Mouse (Mus musculus) gastrocnemius, postnatal 4 days (tissue): ENCODE measurements around the gene Sertad3. TPM values are rescaled to one million over a fixed set of nuclear protein-coding genes. Genes with fewer than 3 reads are reported as not detected.
A peak's percentile ranks its signal among the peaks of the same experiment; 100 is the strongest.
"Not testable (repeated sequence)": the region's sequence is repeated elsewhere in the genome, so short reads cannot be mapped to it uniquely, and the experiment has no call there.

Source experiments
- DNase-seq, 2 experiments: peaks; one replicate each; pipeline ENCODE4 v3.0.0; 2021 to 2022; ENCODE audit warnings: low spot score in 2 of 2, mixed read lengths in 2 of 2
- total RNA-seq, 2 experiments: library from RNA; stranded (reverse); gene quantifications; 2 replicates each; pipeline ENCODE4 v1.2.3; 2021

Sertad3 gene
- total RNA-seq, 2 experiments from 2014 or later = 13.0 to 13.6 TPM

DNA sequence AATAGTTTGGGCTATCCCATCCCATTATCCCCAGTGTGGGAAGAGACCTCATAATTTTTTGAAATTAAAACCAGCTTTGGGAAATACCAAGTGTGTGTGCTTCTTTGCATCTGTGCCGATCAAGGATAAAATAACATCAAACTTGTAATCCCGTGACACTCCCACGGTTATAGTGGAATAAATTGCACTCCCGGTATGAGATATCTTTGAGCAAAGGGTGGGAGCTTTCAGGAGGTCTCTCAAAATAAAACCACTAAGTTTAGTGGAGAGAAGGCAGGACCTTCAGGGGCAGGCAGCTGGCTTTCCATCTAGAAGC is 16.6 kb downstream of the Sertad3 start:
- no peak for DNase-seq

DNA sequence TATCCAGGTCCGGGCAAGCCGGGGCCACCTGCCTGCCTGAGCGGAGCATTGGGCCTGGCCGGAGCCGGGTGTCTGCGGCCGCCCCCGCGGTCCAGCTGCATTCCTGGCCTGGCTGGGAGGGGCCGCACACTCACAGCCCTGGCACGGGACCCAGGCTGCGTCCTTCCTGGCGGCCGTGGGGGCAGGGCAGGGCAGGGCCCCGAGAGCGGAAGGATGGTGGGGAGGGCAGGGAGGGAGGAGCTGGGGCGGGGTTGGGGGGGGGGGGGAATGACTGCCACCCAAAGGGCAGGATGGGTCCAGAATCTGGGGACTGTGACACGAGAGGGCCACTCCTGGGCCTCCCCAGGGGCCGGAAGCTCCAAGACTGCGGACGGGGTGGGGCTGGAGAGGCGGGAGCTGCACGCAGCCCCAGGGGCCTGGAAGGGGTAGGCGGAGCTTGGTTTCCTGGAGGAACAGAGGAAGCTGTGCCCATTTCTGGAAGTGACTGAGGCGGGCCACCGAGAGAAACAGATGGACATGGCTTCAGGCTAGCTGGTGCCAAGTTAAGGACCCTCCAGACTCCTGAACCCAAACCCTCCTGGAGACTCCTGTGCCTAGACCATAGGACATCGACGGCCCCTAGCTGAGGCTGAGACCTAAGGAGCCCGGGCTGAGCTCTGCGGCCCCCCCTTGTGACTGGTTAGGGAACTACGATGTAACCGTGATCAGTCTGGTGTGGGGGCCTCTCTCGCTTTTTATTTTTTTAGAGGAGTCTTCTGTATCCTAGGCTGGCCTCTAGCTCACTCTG is 17.2 kb downstream of the Sertad3 start:
- DNase-seq = peak; percentile 92 to 95

DNA sequence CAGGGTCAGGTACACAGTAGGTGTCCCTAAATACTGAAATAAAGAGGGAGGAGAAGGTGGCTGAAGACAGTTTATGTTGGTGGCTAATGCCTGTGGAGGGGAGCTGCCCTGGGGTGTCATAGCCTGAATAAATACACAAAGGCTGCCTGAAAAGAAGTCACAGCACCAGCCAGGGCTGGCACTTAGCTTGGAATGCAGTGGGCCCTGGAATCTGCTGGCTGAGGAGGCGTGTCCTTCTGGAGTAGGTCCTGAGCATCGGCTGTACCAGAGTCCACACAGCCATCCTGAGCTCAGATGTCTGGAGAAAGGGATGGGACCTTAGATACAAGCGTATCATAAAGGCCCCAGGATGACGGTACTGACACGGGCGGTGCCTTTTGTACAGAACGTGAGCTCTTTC is 18.3 kb downstream of the Sertad3 start:
- DNase-seq = no peak

DNA sequence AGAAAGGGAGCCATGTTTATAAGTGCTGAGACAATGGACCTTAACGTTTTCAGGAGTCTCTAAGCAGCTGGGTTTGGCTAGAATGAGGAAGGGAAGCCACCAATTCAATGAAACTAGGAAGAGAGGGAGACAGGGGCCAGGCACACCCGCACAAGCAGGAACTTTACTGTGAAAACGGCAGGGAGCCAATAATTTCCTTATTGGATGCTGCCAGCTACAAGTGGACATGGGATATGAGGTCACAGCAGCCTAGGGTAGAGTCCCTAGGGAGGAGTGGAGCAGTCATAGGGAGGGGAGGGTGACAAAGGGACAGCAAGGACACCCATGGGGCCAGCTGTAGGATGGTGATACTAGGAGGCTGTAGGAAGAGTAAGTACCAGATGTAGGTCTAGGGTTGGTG is 19.5 kb downstream of the Sertad3 start:
- no peak for DNase-seq

DNA sequence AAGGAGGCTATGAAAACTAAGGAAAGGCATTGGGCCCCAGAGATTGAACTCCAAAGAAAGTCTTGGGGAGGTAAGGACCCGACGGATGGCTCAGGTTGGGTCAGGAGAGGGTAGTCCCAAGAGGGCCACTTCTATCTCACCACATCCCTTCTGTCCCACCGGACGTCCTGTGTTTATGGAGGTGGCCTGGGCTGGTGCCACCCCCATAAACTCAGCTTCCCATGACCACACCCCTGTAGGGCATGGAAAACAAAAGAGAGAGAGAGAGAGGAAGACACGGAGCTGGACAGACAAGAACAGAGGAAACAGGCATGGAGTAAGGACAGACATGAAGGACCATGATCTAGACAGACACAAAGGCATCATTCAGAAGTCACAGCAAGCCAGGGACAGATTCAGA is 19.9 kb downstream of the Sertad3 start:
- DNase-seq = no peak

DNA sequence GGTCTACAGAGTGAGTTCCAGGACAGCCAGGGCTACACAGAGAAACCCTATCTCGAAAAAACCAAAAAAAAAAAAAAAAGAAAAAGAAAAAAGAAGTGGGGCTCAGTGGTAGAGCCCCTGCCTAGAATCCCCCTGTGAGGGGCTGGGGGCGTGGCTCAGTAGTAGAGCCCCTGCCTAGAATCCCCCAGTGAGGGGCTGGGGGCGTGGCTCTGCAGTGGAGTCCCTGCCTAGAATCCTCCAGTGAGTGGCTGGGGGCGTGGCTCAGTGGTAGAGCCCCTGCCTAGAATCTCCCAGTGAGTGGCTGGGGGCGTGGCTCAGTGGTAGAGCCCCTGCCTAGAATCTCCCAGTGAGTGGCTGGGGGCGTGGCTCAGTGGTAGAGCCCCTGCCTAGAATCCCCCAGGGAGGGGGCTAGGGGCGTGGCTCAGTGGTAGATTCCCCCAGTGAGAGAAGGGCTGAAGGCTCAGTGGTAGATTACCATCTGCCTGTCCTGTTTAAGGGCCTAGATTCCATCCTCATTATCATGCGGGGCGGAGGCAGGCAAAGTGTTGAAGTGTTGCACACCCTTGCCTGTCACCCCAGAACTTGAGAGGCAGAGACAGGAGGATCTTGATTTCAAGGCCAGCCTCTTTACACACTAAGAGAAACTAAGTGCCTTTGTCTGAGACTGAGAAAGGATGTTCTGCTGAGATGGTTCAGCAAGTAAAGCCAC is 21.2 kb downstream of the Sertad3 start:
- DNase-seq = not testable (repeated sequence)

DNA sequence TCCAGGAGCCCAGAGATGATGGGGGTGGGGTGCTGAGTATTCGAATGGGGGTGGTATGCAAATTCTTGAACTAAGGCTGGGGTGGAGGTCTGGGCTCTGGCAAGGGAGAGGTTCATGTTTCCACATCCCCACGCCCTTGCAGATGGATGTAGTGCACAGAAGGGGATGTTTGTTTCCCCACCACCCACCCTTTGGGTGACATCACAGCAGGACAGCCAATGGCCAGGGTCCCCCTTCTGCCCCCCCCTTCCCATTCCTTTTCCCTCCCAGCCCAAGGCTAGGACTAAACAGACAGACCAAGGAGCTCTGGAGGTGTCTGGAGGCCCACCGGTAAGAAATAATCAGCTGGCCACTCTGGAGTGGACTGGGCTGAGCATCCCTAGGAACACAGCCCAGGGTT is 25.5 kb downstream of the Sertad3 start, which contains the start of gene Prx:
Prx (plus strand) TSS at position 289 of the 400 bp plus-strand sequence.
- no peak for DNase-seq

DNA sequence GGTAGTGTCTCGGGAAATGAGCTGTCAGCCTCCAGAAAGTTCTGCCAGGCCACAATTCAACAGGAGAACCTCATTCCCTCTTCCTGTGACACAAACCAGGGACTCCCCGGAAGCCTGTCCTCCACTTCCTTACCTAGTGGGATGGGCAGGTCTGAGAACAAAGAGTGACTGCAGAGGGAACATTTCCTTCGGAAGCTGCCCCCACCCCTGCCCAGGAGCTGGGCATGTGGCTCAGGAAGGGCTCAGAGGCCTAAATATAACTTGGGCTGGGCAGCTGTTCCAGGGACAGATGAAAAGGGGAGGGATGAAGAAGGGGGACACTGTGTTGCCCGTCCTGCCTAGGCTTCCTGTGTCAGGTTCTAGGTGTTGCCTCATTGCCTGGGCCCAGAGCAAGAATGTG is 28.1 kb downstream of the Sertad3 start:
- no peak for DNase-seq

DNA sequence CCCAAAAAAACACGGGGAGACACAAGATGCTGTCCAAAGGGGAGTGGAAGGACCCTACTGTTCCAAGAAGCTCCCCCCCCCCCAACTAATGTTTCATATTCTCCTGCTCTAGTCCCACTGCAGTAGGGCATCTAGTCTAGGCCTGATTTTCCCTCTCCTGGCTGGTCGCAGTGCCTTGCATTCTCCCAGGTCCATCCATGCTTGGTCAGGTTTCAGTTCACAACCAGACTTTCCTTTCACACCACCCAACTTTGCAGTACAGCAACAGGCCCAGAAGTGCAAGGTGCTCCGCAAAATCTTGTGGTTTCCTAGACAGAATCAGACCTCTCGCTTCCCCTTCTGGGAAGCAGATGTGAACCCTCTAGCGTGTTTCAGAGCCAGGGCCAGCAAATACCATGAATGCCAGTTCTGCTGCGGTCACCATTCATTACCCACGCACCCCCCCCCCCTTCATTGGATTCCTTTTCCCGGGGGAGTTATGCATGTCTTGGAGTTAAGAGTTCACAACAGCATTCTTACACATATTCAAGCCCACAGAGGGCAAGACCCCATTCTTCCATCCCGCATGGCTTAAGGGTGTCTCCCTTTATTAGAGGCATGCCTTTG is 33.3 kb downstream of the Sertad3 start:
- no peak for DNase-seq

DNA sequence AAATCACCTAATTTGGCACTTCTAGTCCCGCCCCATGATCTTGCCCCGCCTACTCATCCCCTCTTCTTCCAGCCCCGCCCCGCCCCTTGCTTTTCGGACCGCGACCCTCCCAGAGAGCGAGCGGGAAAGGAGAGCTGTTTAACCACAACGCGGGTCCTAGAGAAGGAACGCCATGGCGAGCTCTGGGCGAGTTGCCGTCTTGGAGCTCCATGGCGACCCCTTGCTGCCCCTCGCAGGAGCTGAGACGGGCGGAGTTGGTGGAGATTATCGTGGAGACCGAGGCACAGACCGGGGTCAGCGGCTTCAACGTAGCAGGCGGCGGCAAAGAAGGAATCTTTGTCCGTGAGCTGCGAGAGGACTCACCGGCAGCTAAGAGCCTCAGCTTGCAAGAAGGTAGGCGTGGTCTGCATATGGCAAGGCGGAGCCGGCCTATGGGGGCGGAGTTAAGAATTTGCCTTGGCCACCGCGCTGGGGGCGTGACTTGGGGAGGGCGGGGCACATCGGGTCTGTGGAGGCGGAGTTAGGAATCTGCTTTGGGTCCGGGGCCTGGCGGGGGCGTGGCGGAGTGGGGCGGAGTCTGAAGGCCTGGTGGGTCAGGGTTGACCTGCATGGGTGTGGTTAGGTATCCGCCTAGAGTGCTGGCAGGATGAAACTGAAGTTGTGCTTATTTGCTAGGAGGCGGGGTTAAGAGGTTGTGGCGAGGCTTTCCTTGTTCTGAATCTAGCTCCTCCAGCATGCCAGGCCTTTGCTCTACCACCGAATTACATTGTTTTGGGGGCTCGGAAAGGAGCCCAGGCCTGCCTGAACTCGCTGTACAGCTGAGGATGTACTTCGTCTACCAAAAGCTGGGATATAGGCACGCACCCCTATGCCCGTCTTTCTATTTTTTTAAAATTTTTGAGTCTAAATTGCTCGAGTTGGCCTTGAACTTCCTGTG is 34.4 kb downstream of the Sertad3 start:
- DNase-seq = peak; percentile 96 to 97

DNA sequence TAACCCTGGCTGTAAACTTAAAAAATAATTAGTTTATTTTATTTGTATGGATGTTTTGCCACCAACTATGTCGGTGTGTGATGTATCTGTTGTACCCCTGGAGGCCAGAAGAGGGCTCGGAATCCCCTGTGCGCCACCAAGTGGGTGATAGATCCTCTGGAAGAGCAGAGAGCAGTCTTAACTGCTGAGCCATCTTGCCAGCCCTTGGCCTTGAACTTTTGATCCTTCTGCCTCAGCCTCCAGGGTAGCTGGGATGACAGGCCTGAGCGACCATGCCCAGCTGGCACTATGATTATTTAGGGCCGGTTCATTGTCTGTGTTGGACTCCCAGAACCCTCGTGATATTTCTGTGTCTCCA is 35.1 kb downstream of the Sertad3 start:
- peak in 1 of 2 experiments; percentile 57 for DNase-seq

DNA sequence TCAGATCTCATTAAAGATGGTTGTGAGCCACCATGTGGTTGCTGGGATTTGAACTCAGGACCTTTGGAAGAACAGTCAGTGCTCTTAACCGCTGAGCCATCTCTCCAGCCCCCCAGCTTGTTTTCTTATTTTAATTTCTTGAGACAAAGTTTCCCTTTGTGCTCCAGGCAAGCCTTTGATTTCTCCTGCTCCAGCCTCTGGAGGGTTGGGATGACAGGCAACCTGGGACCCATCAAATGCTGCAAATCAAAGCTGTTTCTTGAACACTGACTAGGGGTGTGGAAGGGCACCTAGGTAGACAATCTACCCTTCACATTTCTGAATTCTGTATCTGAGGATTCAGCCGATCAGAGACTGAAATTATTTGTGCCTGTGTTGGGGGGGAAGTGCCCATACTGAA is 37.2 kb downstream of the Sertad3 start:
- DNase-seq = no peak

DNA sequence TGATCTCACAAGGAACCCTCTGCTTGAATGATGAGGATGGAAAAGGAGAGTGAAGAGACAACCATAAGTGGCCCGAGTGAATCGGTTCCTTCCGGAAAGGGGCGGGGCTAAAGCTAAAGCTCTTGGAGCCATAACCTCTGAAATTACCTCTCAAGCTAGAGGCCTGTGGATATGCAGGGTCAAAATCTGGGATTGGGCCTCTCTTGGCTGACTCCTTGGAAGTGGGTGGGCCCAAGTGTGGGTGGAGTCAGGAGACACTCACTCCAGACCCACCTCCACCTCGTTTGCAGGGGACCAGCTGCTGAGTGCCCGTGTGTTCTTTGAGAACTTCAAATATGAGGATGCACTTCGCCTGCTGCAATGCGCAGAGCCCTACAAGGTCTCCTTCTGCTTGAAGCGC is 41.4 kb downstream of the Sertad3 start:
- no peak for DNase-seq

DNA sequence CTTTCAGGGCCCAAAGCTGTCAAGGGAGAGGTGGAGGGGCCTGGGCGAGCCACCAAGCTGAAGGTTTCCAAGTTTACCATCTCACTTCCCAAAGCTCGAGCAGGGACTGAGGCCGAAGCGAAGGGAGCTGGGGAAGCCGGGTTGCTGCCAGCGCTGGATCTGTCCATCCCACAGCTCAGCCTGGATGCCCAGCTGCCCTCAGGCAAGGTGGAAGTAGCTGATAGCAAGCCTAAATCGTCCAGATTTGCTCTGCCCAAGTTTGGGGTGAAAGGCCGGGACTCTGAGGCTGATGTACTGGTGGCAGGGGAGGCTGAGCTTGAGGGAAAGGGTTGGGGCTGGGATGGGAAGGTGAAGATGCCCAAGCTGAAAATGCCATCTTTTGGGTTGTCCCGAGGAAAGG is 44.7 kb downstream of the Sertad3 start:
- no peak for DNase-seq

DNA sequence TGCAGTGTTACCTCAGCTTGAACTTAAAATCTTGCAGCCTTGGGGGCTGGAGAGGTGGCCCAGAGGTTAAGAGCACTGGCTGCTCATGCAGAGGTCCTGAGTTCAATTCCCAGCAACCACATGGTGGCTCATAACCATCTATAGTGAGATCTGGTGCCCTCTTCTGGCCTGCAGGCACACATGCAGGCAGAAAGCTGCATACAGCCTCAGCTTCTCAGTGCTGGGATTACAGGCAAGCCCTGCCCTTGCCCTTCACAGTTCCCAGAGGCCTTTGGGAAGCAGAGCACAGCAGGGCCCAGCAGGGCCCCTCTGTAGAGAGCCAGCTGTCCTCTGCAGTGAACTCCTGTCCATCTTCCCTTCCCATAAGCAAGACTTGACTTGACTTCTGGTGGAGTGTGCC is 46.5 kb downstream of the Sertad3 start:
- no peak for DNase-seq

DNA sequence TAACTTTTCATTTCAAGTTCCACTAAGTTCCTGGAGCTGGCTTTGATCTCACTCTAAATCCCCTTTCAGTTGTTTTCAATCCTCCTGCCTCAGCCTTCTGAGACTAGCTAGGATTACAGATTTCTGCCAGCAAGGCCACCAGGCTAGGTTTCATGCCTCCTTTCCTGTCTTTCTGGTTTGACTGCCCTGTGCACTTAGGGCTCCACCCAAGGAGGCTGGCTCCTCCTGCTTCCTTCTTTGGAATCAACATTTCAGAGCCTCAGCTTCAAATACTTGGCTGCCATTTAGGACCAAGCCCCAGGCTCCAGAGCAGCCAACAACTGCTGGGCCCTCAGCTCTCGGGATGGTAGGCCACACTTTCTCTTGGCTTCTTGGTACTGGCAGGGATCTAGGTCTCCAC is 47.0 kb downstream of the Sertad3 start:
- no peak for DNase-seq

DNA sequence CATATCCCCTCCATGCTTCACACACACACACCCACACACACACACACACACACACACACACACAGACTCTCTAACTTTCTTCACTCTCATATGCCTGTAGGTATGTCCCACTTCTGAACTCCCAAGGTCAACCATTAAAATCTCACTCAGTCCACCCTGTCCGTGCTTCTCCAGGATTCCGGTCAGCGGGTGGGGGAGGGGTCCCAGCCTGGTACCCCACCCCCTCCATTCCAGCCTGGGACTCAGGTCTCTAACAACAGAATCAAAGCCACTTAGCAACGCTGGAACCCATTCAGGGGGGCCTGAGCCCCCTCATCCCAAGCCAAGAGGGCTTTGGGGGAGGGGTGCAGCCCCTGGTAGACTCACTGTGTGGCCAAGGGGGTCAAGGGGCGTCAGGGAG is 49.4 kb downstream of the Sertad3 start, which contains the start of gene Hipk4:
Hipk4 (plus strand) TSS at position 301 of the 400 bp plus-strand sequence.
- no peak for DNase-seq

DNA sequence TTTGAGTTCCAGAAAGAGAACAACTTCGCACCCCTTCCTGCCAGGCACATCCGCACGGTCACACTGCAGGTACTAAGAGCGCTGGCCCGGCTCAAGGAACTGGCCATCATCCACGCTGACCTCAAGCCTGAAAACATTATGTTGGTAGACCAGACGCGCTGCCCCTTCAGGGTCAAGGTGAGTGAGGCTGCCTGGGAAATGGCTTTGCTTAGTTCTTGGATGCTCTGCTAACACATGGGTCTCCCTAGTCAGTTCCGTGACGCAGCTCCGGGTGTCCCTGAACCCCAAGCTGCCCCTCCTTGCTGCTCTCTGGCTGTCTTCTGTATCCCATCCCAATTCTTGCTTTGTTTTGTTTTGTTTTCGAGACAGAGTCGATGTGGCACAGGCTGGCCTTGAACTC is 50.2 kb downstream of the Sertad3 start:
- no peak for DNase-seq

DNA sequence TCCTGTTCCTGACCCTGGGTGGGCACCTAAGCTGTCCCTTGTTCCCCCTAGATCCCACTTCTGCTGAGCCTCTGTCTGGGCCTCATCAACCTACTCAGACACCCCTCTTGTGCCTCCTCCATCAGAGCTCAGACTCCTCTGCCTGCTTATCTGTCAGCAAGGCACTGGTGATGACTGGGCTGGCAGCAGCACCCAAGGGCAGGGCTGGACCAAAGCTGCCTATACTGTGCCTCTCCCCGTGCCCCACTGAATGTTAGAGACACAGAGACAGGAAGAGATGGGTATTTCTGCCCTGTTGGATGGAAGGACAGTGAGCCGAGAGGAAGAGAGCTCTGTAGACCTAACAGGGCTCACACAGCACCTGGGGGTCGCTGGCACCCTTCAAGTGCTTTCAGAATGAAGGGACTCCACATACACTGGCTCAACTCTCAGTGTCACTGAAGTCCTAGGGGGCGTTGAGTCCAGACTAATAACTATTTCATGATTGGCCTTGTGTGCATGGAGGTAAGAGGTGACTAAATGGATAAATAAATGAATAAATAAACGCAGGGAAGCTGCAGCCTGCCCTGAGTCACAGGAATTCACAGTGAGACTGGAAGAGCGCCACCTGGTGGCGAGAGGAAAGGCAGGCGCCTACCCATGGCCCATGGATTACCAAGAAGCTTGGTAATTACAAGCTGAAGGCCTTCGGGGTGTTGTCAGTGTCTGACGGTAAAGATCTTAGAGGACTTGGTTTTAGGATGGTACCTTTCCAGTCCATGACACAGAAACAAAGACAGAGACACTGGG is 52.7 kb downstream of the Sertad3 start:
- DNase-seq = peak; percentile 63 to 76
